Mouse (Mus musculus): ENCODE measurements around the gene Tm6sf1.

Tm6sf1 gene

GRCm38 (mm10) chr7:81885128-81885527, 26.3 kb downstream of the Tm6sf1 start:
- in situ Hi-C loops (cut with MboI, MseI), result no loop called here

- in situ Hi-C loops (cut with MboI, MseI), result no loop called here
Observed at GRCm38 (mm10) chr7:81899361-81899760, 40.6 kb downstream of the Tm6sf1 start.

DNA sequence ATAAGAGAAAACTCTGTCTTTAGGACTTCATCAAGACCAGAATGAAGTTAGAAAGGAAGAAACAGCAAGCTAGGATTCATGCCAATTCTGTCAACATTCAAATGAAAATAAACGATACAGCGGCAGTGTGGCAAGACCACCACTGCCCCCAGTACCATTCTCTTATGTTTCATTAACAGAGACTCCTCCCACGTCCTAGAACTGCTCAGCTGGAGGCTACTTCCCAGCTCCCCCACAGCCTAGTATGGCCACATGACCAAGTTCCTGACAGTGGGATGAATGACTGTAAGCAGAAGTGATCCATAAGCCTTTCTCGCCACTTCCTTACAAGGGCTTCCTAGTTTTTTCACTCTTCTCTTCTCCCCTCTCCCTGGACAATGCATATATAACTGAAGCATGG, 45.3 kb downstream of the Tm6sf1 start:
- in situ Hi-C loops (cut with MboI, MseI), result no loop called here

- in situ Hi-C loops (cut with MboI, MseI), result no loop called here
Observed at GRCm38 (mm10) chr7:81904926-81905325, 46.1 kb downstream of the Tm6sf1 start.

- in situ Hi-C loops (cut with MboI, MseI), result no loop called here
Observed at GRCm38 (mm10) chr7:81918316-81918715, 59.5 kb downstream of the Tm6sf1 start.

GRCm38 (mm10) chr7:81920314-81920713, 61.5 kb downstream of the Tm6sf1 start:
- in situ Hi-C loops (cut with MboI, MseI), result no loop called here

DNA sequence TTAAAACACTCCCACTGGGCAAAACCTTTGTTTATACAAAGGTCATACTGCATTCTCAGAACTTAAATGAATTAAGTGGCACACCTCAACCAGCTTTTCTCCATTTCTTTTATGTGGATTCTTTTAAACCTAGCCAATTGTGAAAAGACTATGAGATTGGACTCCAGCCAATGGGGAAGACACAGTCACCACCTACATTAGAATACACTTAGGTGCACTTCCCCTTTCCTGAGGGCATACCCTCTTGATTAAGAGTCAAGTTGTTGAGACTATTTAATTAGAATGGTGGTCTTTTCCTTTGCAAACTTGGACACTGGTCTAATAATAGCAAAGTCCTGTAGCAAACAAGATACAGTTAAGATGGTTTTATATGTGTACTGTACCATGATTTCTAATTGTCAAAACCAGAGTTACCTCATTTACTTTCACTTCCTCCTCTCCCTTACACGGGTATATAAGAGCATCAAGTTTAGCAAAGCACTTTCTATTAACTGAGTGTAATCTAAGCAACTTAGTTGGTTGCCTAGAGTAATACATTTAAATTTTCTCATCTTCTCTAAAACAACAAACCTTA, 62.7 kb downstream of the Tm6sf1 start:
- in situ Hi-C loops (cut with MboI, MseI), result no loop called here

- in situ Hi-C loops (cut with MboI, MseI), result no loop called here
Observed at GRCm38 (mm10) chr7:81928998-81929397, 70.2 kb downstream of the Tm6sf1 start.

- in situ Hi-C loops (cut with MboI, MseI), result no loop called here
Observed at GRCm38 (mm10) chr7:81932521-81933045, 73.8 kb downstream of the Tm6sf1 start.

DNA sequence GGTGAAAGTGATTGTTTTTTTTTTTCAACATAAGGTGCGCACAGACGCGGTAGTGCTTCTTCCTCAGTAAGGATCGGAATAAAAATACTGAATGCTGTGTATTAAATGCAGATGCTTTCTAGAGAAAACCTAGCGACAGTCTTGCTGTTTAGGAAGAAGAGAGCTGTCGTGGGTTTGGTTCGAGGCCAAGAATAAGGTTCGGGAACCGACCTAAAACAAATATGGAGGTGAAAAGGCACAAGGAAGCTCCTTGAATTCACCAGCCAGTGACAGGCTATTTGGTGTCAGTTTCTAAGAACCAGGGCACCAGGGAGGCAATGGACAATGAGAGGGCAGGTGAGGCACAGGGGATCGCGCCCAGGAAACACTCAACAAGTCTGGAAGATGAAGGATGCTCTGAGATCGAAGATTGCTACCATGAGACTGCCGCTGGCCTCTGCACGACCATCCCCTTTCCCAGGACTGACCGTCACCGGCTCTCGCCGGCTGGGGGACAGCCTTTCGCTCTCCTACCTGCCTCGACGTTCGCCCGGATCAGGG, 74.3 kb downstream of the Tm6sf1 start:
- in situ Hi-C loops (cut with MboI, MseI), result no loop called here

- in situ Hi-C loops (cut with MboI, MseI), result no loop called here
Observed at GRCm38 (mm10) chr7:81933601-81934266, 74.9 kb downstream of the Tm6sf1 start.
